Mouse (Mus musculus) C2C12 (cell line): ENCODE data around the gene Acpp. TPM values are rescaled to one million over a fixed set of nuclear protein-coding genes. Genes with fewer than 3 reads are reported as not detected.

ENCODE experiments used
- H3K27me3 ChIP-seq: one replicate; pipeline ENCODE4 v1.6.1; 2011; ENCODE audit not compliant: control insufficient read depth, insufficient read depth, insufficient read length
- H3K36me3 ChIP-seq: one replicate; pipeline ENCODE4 v1.6.1; 2011; ENCODE audit not compliant: control insufficient read depth, insufficient read depth
- H3K4me3 ChIP-seq: one replicate; pipeline ENCODE4 v1.5.1; 2011; ENCODE audit warnings: mild to moderate bottlenecking, control low read depth; ENCODE audit not compliant: poor library complexity, insufficient read depth, severe bottlenecking
- H3K79me2 ChIP-seq: one replicate; pipeline ENCODE4 v1.6.1; 2011; ENCODE audit not compliant: control insufficient read depth, insufficient read depth
- H3K79me3 ChIP-seq: one replicate; pipeline ENCODE4 v1.6.1; 2011; ENCODE audit warnings: low read depth, control low read depth
- H3ac ChIP-seq: one replicate; pipeline ENCODE3; 2011; ENCODE audit warnings: low read depth; ENCODE audit not compliant: control insufficient read depth, insufficient read length
- CTCF ChIP-seq: IDR thresholded peaks from one replicate; pipeline ENCODE4 v1.5.1; 2011; ENCODE audit not compliant: control insufficient read depth, insufficient read depth, insufficient read length
- FOSL1 ChIP-seq: IDR thresholded peaks from one replicate; pipeline ENCODE4 v1.8.0; 2011; ENCODE audit warnings: mild to moderate bottlenecking, low read length; ENCODE audit not compliant: poor library complexity, insufficient read depth, severe bottlenecking
- MAX ChIP-seq: IDR thresholded peaks from one replicate; pipeline ENCODE4 v1.6.1; 2011; ENCODE audit warnings: mild to moderate bottlenecking, control low read depth
- MYOD1 ChIP-seq: IDR thresholded peaks from one replicate; pipeline ENCODE4 v1.6.1; 2011; ENCODE audit warnings: low read depth; ENCODE audit not compliant: control insufficient read depth, insufficient read length
- polyA plus RNA-seq: library from polyadenylated mRNA; unstranded; fragments of >200 nt; fragmentation: generic; extraction: Trizol; gene quantifications from one replicate; pipeline ENCODE4 v1.2.1, GENCODE M21; 2012; ENCODE audit warnings: missing spikeins

Acpp gene
- polyA plus RNA-seq, 1 experiment = 0.04 TPM

DNA sequence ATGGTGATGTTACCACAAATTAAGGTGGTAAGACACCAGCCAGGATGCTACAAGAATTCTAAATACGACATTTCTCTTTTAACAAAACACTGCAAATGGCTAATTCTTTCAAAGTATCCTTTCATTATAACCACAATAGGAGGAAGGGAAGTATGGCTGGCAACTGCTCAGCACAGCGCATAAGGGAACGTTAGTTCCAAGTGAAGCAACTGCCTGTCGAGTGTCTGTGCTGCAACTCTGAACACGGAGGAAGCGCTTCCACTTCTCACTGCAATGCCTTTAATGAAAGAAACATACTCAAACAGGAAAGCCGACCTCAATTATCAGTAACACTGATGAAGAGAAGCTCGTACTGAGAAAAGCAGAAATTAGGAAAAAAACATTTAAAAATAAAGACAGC is 98.5 kb downstream of the Acpp start:
- TF ChIP-seq FOSL1 (no peak), CTCF (no peak), MYOD1 (no peak), MAX (no peak)
- peaks cover 19% of the 10 kb centered on the region for H3K36me3 ChIP-seq

More for the DNA sequence above, 98.5 kb downstream of the Acpp start:
- no peak overlapping the region for H3K4me3 ChIP-seq
- H3K79me3 ChIP-seq = peaks cover 19% of the 10 kb centered on the region
- H3ac ChIP-seq = no peak overlapping the region
- H3K27me3 ChIP-seq = no peaks in the 10 kb centered on the region
- H3K79me2 ChIP-seq = peaks cover 48% of the 10 kb centered on the region

Other genes starting within 250 kb of the Acpp start
- 0.14 TPM for gene Ackr4, start 210.8 kb downstream of the Acpp start, polyA plus RNA-seq
- gene Dnajc13, start 74.8 kb downstream of the Acpp start, polyA plus RNA-seq = 13.5 TPM
- gene Cpne4, start 209.5 kb upstream of the Acpp start, polyA plus RNA-seq = not detected